Mouse (Mus musculus): Measurements from ENCODE around the gene Polr1e. TPM values are rescaled to one million over a fixed set of nuclear protein-coding genes. Genes with fewer than 3 reads are reported as not detected.

The Polr1e gene
- total and polyA plus RNA-seq, 3 experiments: 37.2 to 87.7 (median 78.6) TPM

DNA sequence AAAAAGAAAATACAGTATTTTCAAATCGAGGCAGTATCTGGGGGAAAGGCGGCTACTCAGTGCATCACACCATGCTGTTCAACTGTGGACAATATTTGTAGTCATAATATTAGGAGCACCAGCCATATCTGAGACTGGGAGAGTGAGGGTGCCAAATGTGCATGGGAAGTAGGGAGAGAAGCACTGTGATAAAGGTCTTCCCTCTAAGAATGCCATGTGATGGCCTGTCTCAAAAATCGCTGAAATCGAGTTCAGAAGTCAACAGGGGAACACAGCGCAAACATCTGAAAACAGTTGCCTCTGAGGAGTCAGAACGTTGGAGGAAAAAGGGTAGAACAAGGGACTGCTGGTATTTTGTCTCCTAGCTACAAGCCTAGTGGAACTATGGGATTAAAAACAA lies 18.4 kb upstream of the Polr1e start:
- H3K9ac ChIP-seq (ENCODE audit: insufficient read depth, low read depth): no peak overlapping the region

DNA sequence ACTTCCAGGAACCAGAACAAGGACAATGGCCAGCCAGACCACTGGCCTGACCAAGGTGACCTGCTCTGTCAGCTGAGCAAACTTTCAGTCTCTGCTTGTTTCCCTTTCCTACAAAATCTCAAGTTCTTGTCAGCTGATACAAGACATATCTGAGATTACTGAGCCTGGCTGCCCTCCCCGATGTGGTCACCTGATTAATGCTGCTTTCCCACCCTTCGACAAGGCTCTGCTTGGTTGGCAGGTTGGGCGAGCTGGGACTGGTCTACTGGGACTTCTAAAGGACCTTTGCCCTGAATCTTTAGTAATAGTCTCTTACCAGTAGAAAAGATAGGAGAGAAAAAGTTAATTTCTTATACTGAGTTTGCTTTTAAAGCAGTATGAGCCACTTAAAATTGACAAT lies 12.9 kb upstream of the Polr1e start:
- dilution Hi-C loops (cut with MboI; ENCODE audit: extremely low pct_ligation_motif_present, extremely low pct_unique_long_range_greater_than_20kb, low sequenced_read_pairs) (no loop called here), in situ Hi-C loops (cut with MboI; ENCODE audit: low pct_ligation_motif_present, low pct_unique_long_range_greater_than_20kb, low sequenced_read_pairs) (no loop called here)
- TF ChIP-seq MYC (IDR thresholded peaks at IDR 0.05; ENCODE audit: low read depth, low read length) (no peak), HCFC1 (IDR thresholded peaks at IDR 0.05; ENCODE audit: low read depth, low read length) (no peak), USF1 (IDR thresholded peaks at IDR 0.05; ENCODE audit: low read depth, low read length) (no peak), CHD1 (IDR thresholded peaks at IDR 0.05; ENCODE audit: low read depth, low read length) (no peak), ZC3H11A (IDR thresholded peaks at IDR 0.05; ENCODE audit: low read depth, low read length) (no peak)
- no peak for DNase-seq (ENCODE audit: extremely low read depth)
- Histone ChIP-seq H3K27me3 (replicated peaks) (no peaks in the 10 kb centered on the region), H3K9ac (ENCODE audit: insufficient read depth, low read depth) (no peak overlapping the region), H3K36me3 (replicated peaks in 1 of 2; ENCODE audit: control insufficient read depth in 1 of 2, insufficient read depth in 1 of 2, low read length in 1 of 2) (peaks cover 0 to 29% of the 10 kb centered on the region in 2 experiments), H3K4me1 (ENCODE audit: control insufficient read depth in 1 of 2, insufficient read depth in 2 of 2) (peaks cover 6 to 16% of the 10 kb centered on the region in 2 experiments), H3K27ac (ENCODE audit: insufficient read depth, low read depth) (no peak overlapping the region), H3K9me3 (replicated peaks; ENCODE audit: low read length) (no peaks in the 10 kb centered on the region), H3K4me3 (replicated peaks in 1 of 3; ENCODE audit: low read depth in 2 of 3, low read length in 2 of 3, poor library complexity in 1 of 3) (no peak overlapping the region), H3K79me2 (replicated peaks; ENCODE audit: control insufficient read depth, extremely low read depth, insufficient read depth, poor library complexity, severe bottlenecking) (peaks cover 9% of the 10 kb centered on the region; the same call in 1 of the 2 replicates), H3K4me2 (ENCODE audit: insufficient read depth, low read depth, poor library complexity, severe bottlenecking) (no peak overlapping the region)

More for the DNA sequence above, 18.4 kb upstream of the Polr1e start:
- Histone ChIP-seq H3K4me1 (ENCODE audit: control insufficient read depth in 1 of 2, insufficient read depth in 2 of 2) (peaks cover 0 to 44% of the 10 kb centered on the region in 2 experiments; a peak in 2 of 4 replicates), H3K79me2 (replicated peaks; ENCODE audit: control insufficient read depth, extremely low read depth, insufficient read depth, poor library complexity, severe bottlenecking) (peaks cover 9% of the 10 kb centered on the region; the same call in 1 of the 2 replicates), H3K4me3 (replicated peaks in 1 of 3; ENCODE audit: low read depth in 2 of 3, low read length in 2 of 3, poor library complexity in 1 of 3) (no peak overlapping the region), H3K27me3 (replicated peaks) (no peaks in the 10 kb centered on the region), H3K4me2 (ENCODE audit: insufficient read depth, low read depth, poor library complexity, severe bottlenecking) (no peak overlapping the region), H3K9me3 (replicated peaks; ENCODE audit: low read length) (no peaks in the 10 kb centered on the region), H3K27ac (ENCODE audit: insufficient read depth, low read depth) (no peak overlapping the region), H3K36me3 (replicated peaks in 1 of 2; ENCODE audit: control insufficient read depth in 1 of 2, insufficient read depth in 1 of 2, low read length in 1 of 2) (peaks cover 2 to 38% of the 10 kb centered on the region in 2 experiments)
- TF ChIP-seq USF2 (conservative IDR thresholded peaks at IDR 0.05; ENCODE audit: low read depth, low read length): no peak
- no peak for TF ChIP-seq ZMIZ1 (IDR thresholded peaks at IDR 0.05; ENCODE audit: low read depth, low read length)
- no peak for TF ChIP-seq HCFC1 (IDR thresholded peaks at IDR 0.05; ENCODE audit: low read depth, low read length)
- no peak for TF ChIP-seq ZKSCAN1 (IDR thresholded peaks at IDR 0.05; ENCODE audit: borderline replicate concordance, low read depth, low read length)
- TF ChIP-seq SIN3A (IDR thresholded peaks at IDR 0.05; ENCODE audit: low read length): no peak
- no peak for TF ChIP-seq SMC3 (IDR thresholded peaks at IDR 0.05; ENCODE audit: low read depth, low read length)
- no peak for TF ChIP-seq EP300 (IDR thresholded peaks at IDR 0.05; ENCODE audit: low read length)
- no peak for TF ChIP-seq TCF12 (IDR thresholded peaks at IDR 0.05; ENCODE audit: low read depth, low read length)
- TF ChIP-seq ELF1 (IDR thresholded peaks at IDR 0.05; ENCODE audit: low read depth, low read length): no peak
- no peak for TF ChIP-seq UBTF (IDR thresholded peaks at IDR 0.05; ENCODE audit: low read depth, low read length)
- no peak for TF ChIP-seq IRF4 (IDR thresholded peaks at IDR 0.05; ENCODE audit: low read depth, low read length)
- TF ChIP-seq NELFE (IDR thresholded peaks at IDR 0.05; ENCODE audit: low read depth, low read length): no peak
- TF ChIP-seq RCOR1 (conservative IDR thresholded peaks at IDR 0.05; ENCODE audit: low read depth, low read length): no peak
- TF ChIP-seq CHD1 (IDR thresholded peaks at IDR 0.05; ENCODE audit: low read depth, low read length): no peak
- no peak for TF ChIP-seq MYC (IDR thresholded peaks at IDR 0.05; ENCODE audit: low read depth, low read length)
- dilution Hi-C loops (cut with MboI; ENCODE audit: extremely low pct_ligation_motif_present, extremely low pct_unique_long_range_greater_than_20kb, low sequenced_read_pairs) (no loop called here), in situ Hi-C loops (cut with MboI; ENCODE audit: low pct_ligation_motif_present, low pct_unique_long_range_greater_than_20kb, low sequenced_read_pairs) (no loop called here)
- no peak for DNase-seq (ENCODE audit: extremely low read depth)
